Mouse (Mus musculus): ENCODE data around the gene Bend7. TPM values are rescaled to one million over a fixed set of nuclear protein-coding genes. Genes with fewer than 3 reads are reported as not detected.

The Bend7 gene
- polyA plus RNA-seq, 1 experiment from 2014 or later: 1.3 TPM

DNA sequence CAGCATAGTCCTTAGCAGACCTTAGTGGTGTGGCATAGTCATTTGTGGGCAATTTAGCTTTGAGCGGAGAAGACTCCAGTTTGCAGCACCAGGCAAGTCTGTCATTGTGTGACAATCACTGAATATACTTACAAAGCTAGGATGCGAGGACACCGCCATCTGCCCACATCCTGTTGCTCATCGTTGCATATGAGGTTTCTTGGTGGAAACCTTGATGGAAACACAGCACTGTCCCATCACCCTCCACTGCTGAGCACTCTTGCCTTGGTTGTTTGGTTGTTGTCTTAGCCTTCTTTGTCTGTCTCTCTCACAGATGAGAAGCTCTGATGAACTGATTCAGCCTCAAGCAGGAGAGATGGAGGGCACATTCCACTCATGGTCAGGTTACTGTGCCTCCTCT, 12.5 kb downstream of the Bend7 start:
- Histone ChIP-seq H3K36me3 (ENCODE audit: control insufficient read depth, insufficient read depth, low read length) (no peaks in the 10 kb centered on the region), H3K27me3 (ENCODE audit: control insufficient read depth, insufficient read depth, low read length) (no peaks in the 10 kb centered on the region), H3K4me2 (no peak overlapping the region), H3K9me3 (replicated peaks; ENCODE audit: control insufficient read depth, low read length) (no peaks in the 10 kb centered on the region), H3K9ac (ENCODE audit: low read depth, low read length) (no peak overlapping the region), H3K27ac (ENCODE audit: low read depth, low read length) (no peak overlapping the region), H3K4me1 (ENCODE audit: control insufficient read depth, insufficient read depth, low read length) (no peaks in the 10 kb centered on the region), H3K4me3 (ENCODE audit: low read depth, low read length) (no peak overlapping the region)
- no peak for ATAC-seq (replicated peaks; ENCODE audit: insufficient number of reproducible peaks, low FRiP score, low TSS enrichment)
- 85% methylated on average over 4 of the region's 4 CpGs for WGBS (ENCODE audit: insufficient replicate concordance)

DNA sequence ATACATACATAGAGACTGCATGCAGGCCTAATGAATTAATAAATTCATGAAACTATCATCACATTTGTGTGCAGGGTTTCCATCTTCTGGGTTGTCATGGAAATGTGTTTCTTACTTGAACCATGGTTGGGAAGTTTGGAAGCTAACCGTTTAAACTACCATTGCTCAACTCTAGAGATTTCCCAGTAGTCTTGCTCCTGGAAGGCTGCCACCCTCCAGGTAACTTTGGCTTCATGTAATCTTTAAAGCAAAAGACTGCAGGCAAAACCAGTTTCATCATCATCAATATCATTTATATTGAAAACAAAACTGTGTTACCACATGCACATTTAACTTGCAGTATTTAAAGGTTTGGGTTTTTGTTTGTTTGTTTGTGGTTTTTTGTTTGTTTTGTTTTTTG, 16.3 kb downstream of the Bend7 start:
- WGBS (ENCODE audit: insufficient replicate concordance): 81% methylated on average over 1 of the region's 1 CpGs
- no peaks in the 10 kb centered on the region for H3K36me3 ChIP-seq (ENCODE audit: control insufficient read depth, insufficient read depth, low read length)
- no peak for ATAC-seq (replicated peaks; ENCODE audit: insufficient number of reproducible peaks, low FRiP score, low TSS enrichment)

GRCm38 (mm10) chr2:4736095-4736797, 18.6 kb downstream of the Bend7 start:
- Histone ChIP-seq H3K27ac (ENCODE audit: low read depth, low read length) (no peak overlapping the region), H3K9me3 (replicated peaks; ENCODE audit: control insufficient read depth, low read length) (no peaks in the 10 kb centered on the region), H3K4me3 (ENCODE audit: low read depth, low read length) (no peak overlapping the region), H3K27me3 (ENCODE audit: control insufficient read depth, insufficient read depth, low read length) (no peaks in the 10 kb centered on the region), H3K4me1 (ENCODE audit: control insufficient read depth, insufficient read depth, low read length) (no peaks in the 10 kb centered on the region), H3K9ac (ENCODE audit: low read depth, low read length) (no peak overlapping the region), H3K4me2 (no peak overlapping the region), H3K36me3 (ENCODE audit: control insufficient read depth, insufficient read depth, low read length) (no peaks in the 10 kb centered on the region)
- WGBS (ENCODE audit: insufficient replicate concordance): 69% methylated on average over 7 of the region's 7 CpGs
- ATAC-seq (replicated peaks; ENCODE audit: insufficient number of reproducible peaks, low FRiP score, low TSS enrichment): no peak

More for the DNA sequence above, 16.3 kb downstream of the Bend7 start:
- Histone ChIP-seq H3K27ac (ENCODE audit: low read depth, low read length) (no peak overlapping the region), H3K9ac (ENCODE audit: low read depth, low read length) (no peak overlapping the region), H3K4me1 (ENCODE audit: control insufficient read depth, insufficient read depth, low read length) (no peaks in the 10 kb centered on the region), H3K9me3 (replicated peaks; ENCODE audit: control insufficient read depth, low read length) (no peaks in the 10 kb centered on the region), H3K4me3 (ENCODE audit: low read depth, low read length) (no peak overlapping the region), H3K4me2 (no peak overlapping the region), H3K27me3 (ENCODE audit: control insufficient read depth, insufficient read depth, low read length) (no peaks in the 10 kb centered on the region)

GRCm38 (mm10) chr2:4736798-4737155, 19.1 kb downstream of the Bend7 start:
- ATAC-seq (replicated peaks; ENCODE audit: insufficient number of reproducible peaks, low FRiP score, low TSS enrichment): no peak
- H3K4me3 ChIP-seq (ENCODE audit: low read depth, low read length): no peak overlapping the region
- no peaks in the 10 kb centered on the region for H3K9me3 ChIP-seq (replicated peaks; ENCODE audit: control insufficient read depth, low read length)
- WGBS (ENCODE audit: insufficient replicate concordance): 79% methylated on average over 4 of the region's 4 CpGs
- H3K27me3 ChIP-seq (ENCODE audit: control insufficient read depth, insufficient read depth, low read length): no peaks in the 10 kb centered on the region
- no peaks in the 10 kb centered on the region for H3K4me1 ChIP-seq (ENCODE audit: control insufficient read depth, insufficient read depth, low read length)
- H3K36me3 ChIP-seq (ENCODE audit: control insufficient read depth, insufficient read depth, low read length): no peaks in the 10 kb centered on the region
- no peak overlapping the region for H3K9ac ChIP-seq (ENCODE audit: low read depth, low read length)
- no peak overlapping the region for H3K4me2 ChIP-seq
- H3K27ac ChIP-seq (ENCODE audit: low read depth, low read length): no peak overlapping the region

DNA sequence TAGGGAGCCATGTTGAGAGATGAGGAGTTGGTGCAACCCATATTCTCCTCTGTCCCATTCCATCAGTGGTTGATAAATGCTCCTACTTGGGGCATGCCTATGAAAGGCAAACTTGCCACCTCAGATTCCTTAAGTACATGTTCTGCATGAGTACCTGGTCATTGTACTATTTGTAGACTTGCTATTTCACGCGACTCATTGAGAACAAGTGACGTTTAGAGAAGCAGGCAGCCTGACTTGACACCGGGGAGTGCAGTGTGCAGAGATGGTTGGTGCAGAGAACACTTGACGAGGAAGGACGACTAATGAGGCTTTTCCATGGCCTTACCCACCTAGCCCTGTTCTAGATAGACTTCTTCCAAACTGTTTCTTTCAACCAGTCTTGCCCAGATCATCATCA, 34.3 kb downstream of the Bend7 start:
- no peak overlapping the region for H3K4me3 ChIP-seq (ENCODE audit: low read depth, low read length)
- H3K4me2 ChIP-seq: no peak overlapping the region
- no peaks in the 10 kb centered on the region for H3K36me3 ChIP-seq (ENCODE audit: control insufficient read depth, insufficient read depth, low read length)
- H3K27me3 ChIP-seq (ENCODE audit: control insufficient read depth, insufficient read depth, low read length): no peaks in the 10 kb centered on the region
- no peak for ATAC-seq (replicated peaks; ENCODE audit: insufficient number of reproducible peaks, low FRiP score, low TSS enrichment)
- no peak overlapping the region for H3K9ac ChIP-seq (ENCODE audit: low read depth, low read length)
- no peaks in the 10 kb centered on the region for H3K4me1 ChIP-seq (ENCODE audit: control insufficient read depth, insufficient read depth, low read length)
- WGBS (ENCODE audit: insufficient replicate concordance): 77% methylated on average over 6 of the region's 6 CpGs
- H3K9me3 ChIP-seq (replicated peaks; ENCODE audit: control insufficient read depth, low read length): no peaks in the 10 kb centered on the region
- H3K27ac ChIP-seq (ENCODE audit: low read depth, low read length): no peak overlapping the region

DNA sequence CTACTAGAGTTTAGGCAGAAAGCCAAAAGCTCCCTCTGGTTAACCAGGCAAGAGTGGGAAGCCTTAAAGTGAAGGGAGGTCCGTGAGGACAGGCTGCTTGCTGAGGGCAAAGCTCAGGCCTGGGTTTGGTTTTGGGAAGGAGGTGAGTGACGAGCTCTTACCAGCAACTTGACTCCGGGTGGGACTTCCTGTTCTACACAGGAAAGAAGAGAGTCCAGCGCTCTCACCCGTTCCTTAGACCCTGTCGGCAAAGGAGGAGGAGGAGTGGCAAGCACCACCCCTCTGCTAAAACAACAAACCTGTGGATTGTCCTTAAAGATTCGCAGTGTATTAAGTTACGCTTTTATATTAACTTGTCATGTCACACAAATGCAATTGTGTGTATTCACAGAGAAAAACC, 38.1 kb downstream of the Bend7 start:
- Histone ChIP-seq H3K27ac (ENCODE audit: low read depth, low read length) (no peak overlapping the region), H3K27me3 (ENCODE audit: control insufficient read depth, insufficient read depth, low read length) (no peaks in the 10 kb centered on the region), H3K9ac (ENCODE audit: low read depth, low read length) (no peak overlapping the region), H3K36me3 (ENCODE audit: control insufficient read depth, insufficient read depth, low read length) (no peaks in the 10 kb centered on the region), H3K4me3 (ENCODE audit: low read depth, low read length) (no peak overlapping the region), H3K4me1 (ENCODE audit: control insufficient read depth, insufficient read depth, low read length) (no peaks in the 10 kb centered on the region), H3K4me2 (no peak overlapping the region), H3K9me3 (replicated peaks; ENCODE audit: control insufficient read depth, low read length) (no peaks in the 10 kb centered on the region)
- ATAC-seq (replicated peaks; ENCODE audit: insufficient number of reproducible peaks, low FRiP score, low TSS enrichment): no peak
- whole genome bisulfite sequencing (ENCODE audit: insufficient replicate concordance): 65% methylated on average over 8 of the region's 8 CpGs

DNA sequence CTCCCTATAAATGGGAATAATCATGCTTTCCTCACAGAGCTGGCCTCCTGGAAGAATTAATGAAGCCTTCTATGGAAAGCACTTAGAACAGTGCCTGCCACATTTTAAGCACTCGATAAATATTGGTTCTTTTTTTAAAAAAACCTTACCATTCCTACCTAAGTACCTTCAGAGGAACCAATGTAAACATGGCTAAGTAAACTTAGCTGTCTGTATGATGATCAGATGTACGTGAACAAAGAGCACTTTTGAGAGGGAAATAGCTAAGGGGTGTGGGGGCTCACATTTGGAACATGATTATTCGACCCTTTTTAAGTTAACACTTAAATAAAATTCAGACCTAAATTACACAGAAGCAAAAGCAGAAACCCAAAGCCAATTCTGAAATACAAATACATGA, 39.6 kb downstream of the Bend7 start:
- no peak overlapping the region for H3K9ac ChIP-seq (ENCODE audit: low read depth, low read length)
- H3K36me3 ChIP-seq (ENCODE audit: control insufficient read depth, insufficient read depth, low read length): no peaks in the 10 kb centered on the region
- ATAC-seq (replicated peaks; ENCODE audit: insufficient number of reproducible peaks, low FRiP score, low TSS enrichment): no peak
- no peak overlapping the region for H3K4me2 ChIP-seq
- no peaks in the 10 kb centered on the region for H3K4me1 ChIP-seq (ENCODE audit: control insufficient read depth, insufficient read depth, low read length)
- H3K27me3 ChIP-seq (ENCODE audit: control insufficient read depth, insufficient read depth, low read length): no peaks in the 10 kb centered on the region
- no peak overlapping the region for H3K27ac ChIP-seq (ENCODE audit: low read depth, low read length)
- WGBS (ENCODE audit: insufficient replicate concordance): 68% methylated on average over 3 of the region's 3 CpGs
- no peak overlapping the region for H3K4me3 ChIP-seq (ENCODE audit: low read depth, low read length)
- no peaks in the 10 kb centered on the region for H3K9me3 ChIP-seq (replicated peaks; ENCODE audit: control insufficient read depth, low read length)

- WGBS (ENCODE audit: insufficient replicate concordance): 68% methylated on average over 5 of the region's 5 CpGs
- H3K4me1 ChIP-seq (ENCODE audit: control insufficient read depth, insufficient read depth, low read length): no peaks in the 10 kb centered on the region
- no peak overlapping the region for H3K4me2 ChIP-seq
- no peaks in the 10 kb centered on the region for H3K36me3 ChIP-seq (ENCODE audit: control insufficient read depth, insufficient read depth, low read length)
- no peaks in the 10 kb centered on the region for H3K27me3 ChIP-seq (ENCODE audit: control insufficient read depth, insufficient read depth, low read length)
- no peak overlapping the region for H3K27ac ChIP-seq (ENCODE audit: low read depth, low read length)
- no peak for ATAC-seq (replicated peaks; ENCODE audit: insufficient number of reproducible peaks, low FRiP score, low TSS enrichment)
- H3K9me3 ChIP-seq (replicated peaks; ENCODE audit: control insufficient read depth, low read length): no peaks in the 10 kb centered on the region
- H3K9ac ChIP-seq (ENCODE audit: low read depth, low read length): no peak overlapping the region
- H3K4me3 ChIP-seq (ENCODE audit: low read depth, low read length): no peak overlapping the region
Observed at GRCm38 (mm10) chr2:4760741-4761140, 43.1 kb downstream of the Bend7 start.

DNA sequence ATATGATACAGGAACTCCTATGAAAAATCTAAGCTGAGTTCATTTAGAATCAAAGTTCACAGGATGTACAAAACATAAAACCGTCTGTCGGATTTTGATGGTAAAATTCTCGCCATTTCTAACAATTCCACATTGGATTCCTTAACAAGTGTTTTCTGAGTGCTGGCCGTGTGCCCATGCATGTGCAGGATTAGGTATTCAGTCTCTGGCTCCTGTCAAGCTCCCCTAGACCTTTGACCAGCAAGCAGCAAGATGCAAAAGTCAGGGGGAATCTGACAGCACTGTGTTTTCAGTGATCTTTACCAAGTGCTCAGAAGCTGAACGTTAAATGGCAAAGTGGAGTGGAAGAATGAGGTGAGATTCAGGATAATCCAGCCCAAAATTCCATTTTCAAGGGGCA, 44.3 kb downstream of the Bend7 start:
- 76% methylated on average over 5 of the region's 5 CpGs for WGBS (ENCODE audit: insufficient replicate concordance)
- no peaks in the 10 kb centered on the region for H3K9me3 ChIP-seq (replicated peaks; ENCODE audit: control insufficient read depth, low read length)
- no peak for ATAC-seq (replicated peaks; ENCODE audit: insufficient number of reproducible peaks, low FRiP score, low TSS enrichment)

More for the DNA sequence above, 44.3 kb downstream of the Bend7 start:
- H3K36me3 ChIP-seq (ENCODE audit: control insufficient read depth, insufficient read depth, low read length): no peaks in the 10 kb centered on the region
- H3K4me3 ChIP-seq (ENCODE audit: low read depth, low read length): no peak overlapping the region
- H3K4me2 ChIP-seq: no peak overlapping the region
- no peaks in the 10 kb centered on the region for H3K27me3 ChIP-seq (ENCODE audit: control insufficient read depth, insufficient read depth, low read length)
- H3K4me1 ChIP-seq (ENCODE audit: control insufficient read depth, insufficient read depth, low read length): no peaks in the 10 kb centered on the region
- H3K27ac ChIP-seq (ENCODE audit: low read depth, low read length): no peak overlapping the region
- H3K9ac ChIP-seq (ENCODE audit: low read depth, low read length): no peak overlapping the region

All from heart, embryonic 11.5 days (tissue).